Mouse (Mus musculus): ENCODE results near the gene Cd276. TPM values are rescaled to one million over a fixed set of nuclear protein-coding genes. Genes with fewer than 3 reads are reported as not detected.

Cd276 gene
- polyA plus RNA-seq, 1 experiment from 2014 or later, result 35.6 TPM

- Histone ChIP-seq H3K4me2 (ENCODE audit: low read length) (peak overlapping the region; percentile 99), H3K27me3 (replicated peaks; ENCODE audit: control insufficient read depth, insufficient read depth, low read length) (peaks cover 22% of the 10 kb centered on the region), H3K4me3 (ENCODE audit: low read depth, low read length) (peak overlapping the region; percentile 54), H3K9ac (ENCODE audit: low read length) (peak overlapping the region; percentile 53), H3K4me1 (replicated peaks; ENCODE audit: control insufficient read depth, insufficient read depth, low read length) (no peaks in the 10 kb centered on the region; the same call in 1 of the 2 replicates), H3K9me3 (ENCODE audit: control insufficient read depth, low read length) (no peaks in the 10 kb centered on the region), H3K36me3 (ENCODE audit: control insufficient read depth, insufficient read depth, low read length) (no peaks in the 10 kb centered on the region; the same call in 1 of the 2 replicates), H3K27ac (ENCODE audit: low read depth) (no peak overlapping the region)
- DNase-seq (ENCODE audit: low spot score) (peak; percentile 65), ATAC-seq (replicated peaks; ENCODE audit: low FRiP score, low TSS enrichment, low read depth) (peak; percentile 36; the same call in 1 of the 2 replicates)
- 5% methylated on average over 13 of the region's 13 CpGs for WGBS
These were observed 65.9 kb downstream of the Cd276 start for GRCm38 (mm10) chr9:58489133-58489864.

- peak; percentile 75 for ATAC-seq (replicated peaks; ENCODE audit: low FRiP score, low TSS enrichment, low read depth)
- Histone ChIP-seq H3K4me2 (ENCODE audit: low read length) (peak within 1 kb of the TSS; percentile 99), H3K36me3 (ENCODE audit: control insufficient read depth, insufficient read depth, low read length) (no peaks in the 10 kb centered on the region; the same call in 1 of the 2 replicates), H3K9ac (ENCODE audit: low read length) (peak within 1 kb of the TSS; percentile 53), H3K27me3 (replicated peaks; ENCODE audit: control insufficient read depth, insufficient read depth, low read length) (peaks cover 22% of the 10 kb centered on the region), H3K4me3 (ENCODE audit: low read depth, low read length) (peak within 1 kb of the TSS; percentile 54), H3K9me3 (ENCODE audit: control insufficient read depth, low read length) (no peaks in the 10 kb centered on the region), H3K4me1 (replicated peaks; ENCODE audit: control insufficient read depth, insufficient read depth, low read length) (no peaks in the 10 kb centered on the region; the same call in 1 of the 2 replicates), H3K27ac (ENCODE audit: low read depth) (peak within 1 kb of the TSS; percentile 61)
- DNase-seq (ENCODE audit: low spot score), result peak; percentile 82
- under 1% methylated on average over 89 of the region's 104 CpGs for WGBS
These were observed 67.1 kb downstream of the Cd276 start, which contains the start of gene Insyn1 for GRCm38 (mm10) chr9:58487851-58488801. TSS of gene Insyn1 (plus strand) at chr9:58488603.

- ATAC-seq (replicated peaks; ENCODE audit: low FRiP score, low TSS enrichment, low read depth) (no peak), DNase-seq (ENCODE audit: low spot score) (no peak)
- WGBS, result 20% methylated on average over 3 of the region's 3 CpGs
- peaks cover 22% of the 10 kb centered on the region for H3K27me3 ChIP-seq (replicated peaks; ENCODE audit: control insufficient read depth, insufficient read depth, low read length)
- H3K9me3 ChIP-seq (ENCODE audit: control insufficient read depth, low read length), result no peaks in the 10 kb centered on the region
- H3K36me3 ChIP-seq (ENCODE audit: control insufficient read depth, insufficient read depth, low read length), result no peaks in the 10 kb centered on the region; the same call in 1 of the 2 replicates
- H3K4me1 ChIP-seq (replicated peaks; ENCODE audit: control insufficient read depth, insufficient read depth, low read length), result no peaks in the 10 kb centered on the region; the same call in 1 of the 2 replicates
- no peak overlapping the region for H3K4me2 ChIP-seq (ENCODE audit: low read length)
- no peak overlapping the region for H3K4me3 ChIP-seq (ENCODE audit: low read depth, low read length)
- H3K9ac ChIP-seq (ENCODE audit: low read length), result no peak overlapping the region
- no peak overlapping the region for H3K27ac ChIP-seq (ENCODE audit: low read depth)
These were observed 68.2 kb downstream of the Cd276 start for GRCm38 (mm10) chr9:58487076-58487475.

Other genes with a start within 250 kb of the Cd276 start
- gene Loxl1, start 242.3 kb downstream of the Cd276 start, polyA plus RNA-seq (2014; fragmentation: Nextera tagmentation; extraction: Ambion mirVana), result 27.2 and 31.8 TPM in 2 replicates
- not detected in 2 replicates for gene Tbc1d21, start 185.0 kb downstream of the Cd276 start, polyA plus RNA-seq (2014; fragmentation: Nextera tagmentation; extraction: Ambion mirVana)
- gene Insyn1, start 66.8 kb downstream of the Cd276 start, polyA plus RNA-seq (2014; fragmentation: Nextera tagmentation; extraction: Ambion mirVana), result 1.2 and 1.9 TPM in 2 replicates
- gene Nptn, start 26.8 kb upstream of the Cd276 start, polyA plus RNA-seq (2014; fragmentation: Nextera tagmentation; extraction: Ambion mirVana), result 129 and 131 TPM in 2 replicates
- 1.8 and 3.2 TPM in 2 replicates for gene Rec114, start 188.5 kb upstream of the Cd276 start, polyA plus RNA-seq (2014; fragmentation: Nextera tagmentation; extraction: Ambion mirVana)

Measured in intestine, embryonic 14.5 days (tissue).